Mouse (Mus musculus) T-helper 17 cell (primary cell): ENCODE data around the gene Tnpo1.

Source experiments
- in situ Hi-C, 2 experiments: fragments of 300-600 bp; cut with MboI, MseI; formaldehyde crosslinking; loops; 1 replicate in 1 of 2; 2 replicates in 1 of 2; pipeline ENCODE4 v1.15.1; 2025; ENCODE audit warnings: high pct_unique_total_duplicates in 2 of 2

Gene Tnpo1

GRCm38 (mm10) chr13:98925486-98926212, 535 bp downstream of the Tnpo1 start:
- in situ Hi-C loops: no loop called here

GRCm38 (mm10) chr13:98924897-98925485, 1.2 kb downstream of the Tnpo1 start:
- in situ Hi-C loops: no loop called here

DNA sequence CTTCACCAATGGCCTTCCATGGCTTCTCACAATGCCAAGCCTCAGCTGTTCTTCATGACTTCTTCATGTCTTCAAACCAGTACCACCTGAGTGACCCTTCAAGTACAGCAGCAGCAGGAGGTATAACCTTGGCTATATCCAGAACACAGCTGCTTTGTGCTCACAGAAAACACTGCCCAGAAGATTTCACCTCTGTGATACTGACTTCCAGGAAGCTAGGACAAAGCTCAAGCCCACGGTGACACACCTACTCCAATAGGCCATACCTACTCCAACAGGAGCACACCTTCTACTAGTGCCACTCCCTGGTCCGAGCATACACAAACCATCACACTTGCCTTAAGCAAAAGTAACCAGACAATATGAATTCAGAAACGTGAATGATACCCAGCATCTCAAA, 3.4 kb downstream of the Tnpo1 start:
- in situ Hi-C loops: no loop called here

DNA sequence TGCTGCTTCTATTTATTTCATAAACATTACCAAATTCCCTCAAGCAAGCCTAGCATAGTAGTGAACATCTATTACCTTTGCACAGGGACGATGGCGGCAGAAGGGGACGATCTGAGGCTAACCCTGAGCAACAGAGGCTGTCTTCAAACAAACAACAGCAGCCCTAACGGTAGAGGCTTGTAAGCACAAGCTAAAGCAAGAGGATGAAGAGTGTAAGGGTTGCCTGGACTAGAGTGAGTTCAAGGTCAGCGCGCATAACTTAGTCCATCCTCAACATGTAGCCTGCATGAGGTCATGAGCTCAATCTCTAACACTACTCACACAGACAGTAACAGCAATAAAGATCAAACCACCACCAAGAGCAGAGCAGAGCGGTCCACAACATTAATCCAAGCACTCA, 4.9 kb downstream of the Tnpo1 start:
- in situ Hi-C loops: no loop called here

GRCm38 (mm10) chr13:98920300-98920699, 5.9 kb downstream of the Tnpo1 start:
- in situ Hi-C loops: no loop called here

- in situ Hi-C loops: loop anchor here in 1 of 2 experiments (10.0 kb wide), 1 partner anchor 605 kb away; the partner anchor contains the start of gene Btf3
Observed at GRCm38 (mm10) chr13:98919695-98920094, 6.5 kb downstream of the Tnpo1 start.

GRCm38 (mm10) chr13:98917851-98918250, 8.3 kb downstream of the Tnpo1 start:
- in situ Hi-C loops: loop anchor here in 1 of 2 experiments (10.0 kb wide), 1 partner anchor 603 kb away; the partner anchor contains the start of gene Btf3

DNA sequence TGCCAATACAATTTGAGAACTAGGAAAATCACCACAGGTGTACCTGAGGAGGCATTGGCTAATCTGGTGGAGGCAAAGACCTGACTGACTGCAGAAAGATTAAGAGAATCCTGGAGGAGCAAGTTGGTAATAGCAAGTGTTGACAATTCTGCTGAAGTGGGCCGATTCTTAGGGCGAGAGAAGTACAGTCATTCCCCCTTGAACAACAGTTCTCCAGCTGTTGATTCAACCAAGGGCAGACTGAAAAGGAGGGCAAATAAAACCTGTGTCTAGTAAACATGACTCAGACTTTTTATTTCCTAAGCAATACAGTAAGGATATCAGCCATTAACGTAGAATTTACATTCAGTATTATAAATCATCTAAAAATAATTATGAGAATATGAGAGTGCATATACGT, 10.6 kb downstream of the Tnpo1 start:
- in situ Hi-C loops: loop anchor here in 1 of 2 experiments (10.0 kb wide), 1 partner anchor 601 kb away; the partner anchor contains the start of gene Btf3

DNA sequence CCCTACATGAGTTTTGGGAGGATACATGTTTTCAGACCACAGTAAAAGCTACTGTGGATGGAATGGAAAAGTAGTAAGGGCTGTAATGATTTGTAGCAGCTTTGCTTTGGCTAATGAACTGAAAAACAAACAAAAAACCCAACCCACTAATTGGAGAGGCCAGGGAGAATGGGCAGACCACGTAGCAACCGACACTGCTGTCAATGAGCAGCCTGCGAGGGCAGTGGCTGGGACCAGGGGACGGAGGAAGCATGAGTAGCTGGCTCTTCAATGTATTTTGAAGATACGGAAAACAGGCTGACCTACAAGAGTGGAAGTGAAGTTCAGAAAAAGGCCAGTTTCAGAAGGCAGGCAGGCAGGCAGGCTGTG, 11.4 kb downstream of the Tnpo1 start:
- in situ Hi-C loops: loop anchor here in 1 of 2 experiments (10.0 kb wide), 1 partner anchor 600 kb away; the partner anchor contains the start of gene Btf3

DNA sequence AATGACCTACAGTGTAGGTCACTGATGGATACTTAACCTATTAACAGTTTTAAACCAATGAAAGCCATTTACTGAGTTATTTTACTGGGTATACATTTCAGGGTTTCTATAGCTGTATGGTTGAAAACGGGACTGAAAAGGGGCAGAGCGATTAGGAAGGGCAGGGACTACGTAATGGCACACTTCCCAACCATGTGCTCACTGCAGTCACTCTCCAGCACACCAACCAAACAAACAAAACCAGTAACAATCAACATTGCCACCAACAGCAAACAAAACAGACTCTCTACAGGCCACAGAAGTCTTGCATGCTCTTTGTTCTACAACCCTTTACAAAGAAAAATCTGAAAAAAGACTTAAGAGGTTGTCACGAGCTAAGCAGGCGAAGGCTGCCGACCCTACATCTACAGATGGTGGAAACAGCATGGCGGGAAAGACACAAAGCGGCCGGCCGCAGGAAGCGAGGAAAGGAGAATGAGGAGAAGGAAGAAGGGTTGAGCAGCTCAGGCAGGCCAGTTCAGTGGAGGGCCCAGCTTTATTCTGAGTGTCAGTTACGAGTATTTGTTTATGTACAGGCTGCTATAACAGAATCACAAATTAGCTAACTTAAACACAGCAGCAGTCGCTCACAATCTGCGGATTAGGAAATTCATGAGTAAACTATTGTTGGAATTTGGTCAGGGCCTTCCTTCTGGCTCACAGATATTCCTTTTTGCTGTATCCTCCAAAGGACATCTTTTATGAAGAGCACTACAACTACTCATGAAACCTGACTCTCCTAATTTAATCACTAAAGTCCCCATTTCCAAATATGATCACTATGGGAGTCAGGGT, 12.0 kb downstream of the Tnpo1 start:
- in situ Hi-C loops: loop anchor here in 1 of 2 experiments (10.0 kb wide), 1 partner anchor 599 kb away; the partner anchor contains the start of gene Btf3

DNA sequence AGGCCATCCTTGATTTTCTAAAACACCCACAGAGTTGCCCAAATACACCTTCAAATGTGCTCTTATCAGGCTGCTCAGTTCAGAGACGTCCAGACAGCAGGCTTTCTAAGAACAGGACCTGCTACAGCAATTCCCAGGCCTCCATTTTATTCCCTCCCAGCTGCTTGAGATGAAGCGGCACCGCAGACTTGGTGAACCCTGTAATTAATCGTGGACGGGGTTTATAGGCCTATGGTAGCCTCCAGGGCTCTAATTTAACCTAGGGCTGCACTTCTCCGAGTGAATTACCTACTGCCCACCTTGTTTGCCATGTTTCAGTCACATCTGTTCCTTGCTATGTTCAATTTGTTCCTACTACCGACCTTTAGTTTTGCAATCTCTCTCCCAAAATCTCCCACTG, 13.0 kb downstream of the Tnpo1 start:
- in situ Hi-C loops: loop anchor here in 1 of 2 experiments (10.0 kb wide), 1 partner anchor 598 kb away; the partner anchor contains the start of gene Btf3

- in situ Hi-C loops: loop anchor here in 1 of 2 experiments (10.0 kb wide), 1 partner anchor 598 kb away; the partner anchor contains the start of gene Btf3
Observed at GRCm38 (mm10) chr13:98912602-98913001, 13.6 kb downstream of the Tnpo1 start.

GRCm38 (mm10) chr13:98910801-98911200, 15.4 kb downstream of the Tnpo1 start:
- in situ Hi-C loops: loop anchor here in 1 of 2 experiments (10.0 kb wide), 1 partner anchor 596 kb away; the partner anchor contains the start of gene Btf3

DNA sequence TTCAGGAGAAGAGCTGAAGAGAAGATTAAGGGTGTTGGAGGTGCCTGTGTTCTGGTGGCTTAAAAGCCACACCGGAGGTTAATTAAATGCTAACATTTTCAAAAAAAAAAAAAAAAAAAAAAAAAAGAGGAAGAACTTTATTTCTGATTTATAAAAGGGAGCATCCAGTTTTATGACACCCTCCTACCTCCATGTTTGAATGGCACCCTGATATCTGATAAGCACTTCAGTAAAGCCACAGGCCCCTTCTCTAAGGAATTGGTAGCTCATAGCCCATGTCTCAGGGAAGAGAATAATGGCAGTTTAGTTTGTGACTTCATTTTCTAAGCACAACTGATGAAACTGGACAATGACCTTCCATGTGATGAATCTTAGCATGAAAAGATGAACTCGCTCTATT, 21.6 kb downstream of the Tnpo1 start:
- in situ Hi-C loops: loop anchor here in 1 of 2 experiments (10.0 kb wide), 1 partner anchor 1960 kb away; no protein-coding TSS in a partner anchor

DNA sequence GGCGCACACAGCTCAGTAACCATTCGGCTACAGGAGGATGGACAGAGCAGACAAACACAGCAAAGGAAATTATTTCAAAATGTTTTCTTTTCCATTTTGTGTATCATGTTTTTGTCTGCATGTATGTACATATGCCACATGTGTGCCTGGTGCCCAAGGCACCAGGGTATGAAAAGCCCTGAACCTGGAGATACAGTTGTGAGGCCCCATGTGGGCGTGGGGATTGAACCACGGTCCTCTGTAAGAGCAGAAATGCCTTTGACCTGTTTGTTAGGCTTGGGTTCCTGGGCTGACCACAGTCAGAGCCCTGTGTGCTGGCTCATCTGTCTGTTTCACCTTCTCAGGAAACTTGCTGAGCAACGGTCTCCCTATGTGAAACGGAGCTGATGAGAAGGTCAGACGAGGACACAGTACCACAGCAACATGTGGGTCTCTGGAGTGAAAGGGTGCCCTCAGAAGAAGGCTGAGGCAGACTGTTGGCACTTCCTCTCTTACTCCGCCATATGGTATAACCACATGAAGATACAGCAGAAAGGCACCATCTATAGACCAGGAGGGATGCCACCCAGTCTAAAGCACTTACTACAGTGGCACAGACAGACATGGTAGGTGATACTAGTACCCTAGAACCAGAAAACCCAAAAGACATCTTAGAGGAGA, 23.7 kb downstream of the Tnpo1 start:
- in situ Hi-C loops: loop anchor here in 1 of 2 experiments (10.0 kb wide), 1 partner anchor 1958 kb away; no protein-coding TSS in a partner anchor

- in situ Hi-C loops: no loop called here
Observed at GRCm38 (mm10) chr13:98899550-98899949, 26.6 kb downstream of the Tnpo1 start.

GRCm38 (mm10) chr13:98897577-98897976, 28.6 kb downstream of the Tnpo1 start:
- in situ Hi-C loops: no loop called here

- in situ Hi-C loops: no loop called here
Observed at GRCm38 (mm10) chr13:98896434-98897126, 29.6 kb downstream of the Tnpo1 start.

GRCm38 (mm10) chr13:98896013-98896412, 30.2 kb downstream of the Tnpo1 start:
- in situ Hi-C loops: no loop called here

- in situ Hi-C loops: no loop called here
Observed at GRCm38 (mm10) chr13:98894900-98895299, 31.3 kb downstream of the Tnpo1 start.
